Mouse (Mus musculus) erythroblast, embryonic 14.5 days (primary cell): ENCODE data around the gene Smyd3.
"Not testable (repeated sequence)": the region's sequence is repeated elsewhere in the genome, so short reads cannot be mapped to it uniquely, and the experiment has no call there.

Experiments used
- GATA1 ChIP-seq: IDR thresholded peaks from 2 replicates; pipeline ENCODE4 v1.6.1; 2012; ENCODE audit warnings: low read length, inconsistent platforms, mixed read lengths
- TAL1 ChIP-seq: IDR thresholded peaks from 3 replicates; pipeline ENCODE4 v1.6.1; 2012; ENCODE audit warnings: low read length, inconsistent platforms, mixed read lengths

DNA sequence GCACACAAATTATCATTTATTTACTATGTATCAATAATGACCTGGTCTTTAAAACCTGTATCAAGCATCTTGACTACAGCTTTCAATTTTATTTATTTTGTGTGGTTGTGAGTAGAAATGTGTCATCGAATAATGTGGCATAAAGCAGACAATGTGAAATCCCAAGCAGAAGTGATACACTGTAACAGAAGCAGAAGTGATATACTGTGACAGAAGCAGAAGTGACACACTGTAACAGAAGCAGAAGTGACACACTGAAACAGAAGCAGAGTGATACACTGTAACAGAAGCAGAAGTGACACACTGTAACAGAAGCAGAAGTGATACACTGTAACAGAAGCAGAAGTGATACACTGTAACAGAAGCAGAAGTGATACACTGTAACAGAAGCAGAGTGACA is 355.1 kb downstream of the Smyd3 start:
- TF ChIP-seq TAL1, GATA1: not testable (repeated sequence)
